Mouse (Mus musculus): ENCODE results near the gene Retreg3.

Retreg3 gene

DNA sequence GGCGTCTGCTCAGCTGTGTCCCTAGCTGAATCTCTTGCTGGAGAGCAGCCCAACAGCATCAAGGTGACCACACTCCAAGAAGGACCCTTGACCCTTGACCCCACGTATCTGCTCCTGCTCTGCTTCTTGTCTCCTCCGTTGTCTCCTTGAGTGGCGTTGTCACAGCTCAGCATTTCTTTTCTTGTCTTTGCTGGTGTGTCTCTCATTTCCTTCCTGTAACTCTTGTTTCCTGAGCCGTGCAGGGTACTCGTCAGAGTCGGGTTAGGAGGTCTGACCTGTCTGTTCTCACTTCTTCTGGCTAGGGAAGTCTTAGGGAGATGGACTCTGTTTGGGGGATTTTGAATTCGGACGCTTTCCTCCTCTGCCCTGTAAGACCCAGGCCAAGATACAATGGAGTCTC is 73.3 kb downstream of the Retreg3 start:
- DNase-seq = no peak

Data from lung, postnatal 10 days (tissue).